Mouse (Mus musculus) midbrain, postnatal 0 days (tissue): ENCODE measurements at regions not wholly inside any gene's neighbourhood (a gene's known extent, or its start where the extent isn't known, plus 50 kb on each side); places are given as distances from the start of the nearest gene placed in this dataset.

Source experiments
- ATAC-seq: fragments of 200-750 bp; cut with Nextera tagmentation; 2 replicates; pipeline ENCODE4 v1.8.0; 2017; ENCODE audit warnings: moderate number of reproducible peaks, mild to moderate bottlenecking, moderate TSS enrichment, moderate library complexity; ENCODE audit not compliant: low FRiP score
- DNase-seq: peaks from one replicate; pipeline ENCODE4 v3.0.0-alpha.2; 2015; ENCODE audit warnings: low spot score
- H3K27ac ChIP-seq: fragments of 300-500 bp; sonication (generic); 2 replicates; pipeline ENCODE4 v1.5.1; 2014; ENCODE audit warnings: low read depth, mild to moderate bottlenecking, low read length, mixed read lengths
- H3K27me3 ChIP-seq: fragments of 300-500 bp; sonication (generic); 2 replicates; pipeline ENCODE4 v1.6.1; 2014; ENCODE audit warnings: low read length, control low read depth, mixed read lengths; ENCODE audit not compliant: insufficient read depth
- H3K36me3 ChIP-seq: fragments of 300-500 bp; sonication (generic); 2 replicates; pipeline ENCODE4 v1.6.1; 2014; ENCODE audit warnings: low read length, control low read depth, mixed read lengths; ENCODE audit not compliant: insufficient read depth
- H3K4me1 ChIP-seq: fragments of 300-500 bp; sonication (generic); 2 replicates; pipeline ENCODE4 v1.6.1; 2014; ENCODE audit warnings: mild to moderate bottlenecking, control low read depth, antibody characterized with exemption, low read length, mixed read lengths; ENCODE audit not compliant: insufficient read depth
- H3K4me2 ChIP-seq: fragments of 300-500 bp; sonication (generic); 2 replicates; pipeline ENCODE4 v1.6.1; 2014; ENCODE audit warnings: low read depth, mild to moderate bottlenecking, low read length, mixed read lengths; ENCODE audit not compliant: poor library complexity, severe bottlenecking
- H3K4me3 ChIP-seq: fragments of 300-500 bp; sonication (generic); 2 replicates; pipeline ENCODE4 v1.5.1; 2014; ENCODE audit warnings: low read depth, mild to moderate bottlenecking, low read length, moderate library complexity
- H3K9ac ChIP-seq: fragments of 300-500 bp; sonication (generic); replicated peaks from 2 replicates; pipeline ENCODE4 v1.6.1; 2014; ENCODE audit warnings: mild to moderate bottlenecking, low read length, moderate library complexity, mixed read lengths; ENCODE audit not compliant: poor library complexity, severe bottlenecking
- H3K9me3 ChIP-seq: fragments of 300-500 bp; sonication (generic); 2 replicates; pipeline ENCODE4 v1.6.1; 2016; ENCODE audit warnings: low read length, control low read depth
- CTCF ChIP-seq: IDR thresholded peaks from 2 replicates; pipeline ENCODE4 v1.5.1; 2016; ENCODE audit warnings: antibody characterized with exemption, mild to moderate bottlenecking
- WGBS: fragments of 180-500 bp; shearing (Covaris S2); extraction: QIAGEN DNeasy Blood & Tissue Kit; methylation state at CpG from one replicate; pipeline ENCODE4 v1.1.7; 2014; 5-methylcytosine and 5-hydroxymethylcytosine counted together

- ATAC-seq = no peak; the same call in 1 of the 2 replicates
Measured at GRCm38 (mm10) chr6:14585827-14586226, 169.2 kb downstream of the Ppp1r3a start.

DNA sequence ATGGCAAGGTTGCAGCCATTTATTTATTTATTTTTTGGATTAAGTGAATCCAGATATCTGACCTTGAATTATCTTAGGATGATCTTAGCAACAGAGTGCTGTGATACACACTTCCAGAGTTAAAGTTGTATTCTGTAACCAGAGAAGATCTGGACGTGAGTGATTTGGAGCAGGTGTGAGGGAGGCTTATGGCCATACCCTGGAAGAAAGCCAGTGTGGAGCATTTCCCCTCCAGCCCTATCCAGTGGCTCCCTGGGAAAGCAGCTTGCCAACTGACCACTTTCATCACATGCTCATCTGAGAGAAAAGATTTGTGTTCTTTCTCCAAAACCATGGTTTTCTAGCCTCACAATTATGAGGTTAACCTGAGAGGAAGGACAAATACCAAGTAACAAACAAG is 171.2 kb downstream of the Ppp1r3a start:
- ATAC-seq = no peak
- peak; percentile 7 for DNase-seq
- 68% methylated on average over 1 of the region's 1 CpGs for WGBS
- Histone ChIP-seq H3K4me1 (no peaks in the 10 kb centered on the region), H3K36me3 (no peaks in the 10 kb centered on the region), H3K9me3 (no peaks in the 10 kb centered on the region), H3K9ac (no peak overlapping the region), H3K27me3 (no peaks in the 10 kb centered on the region), H3K4me3 (no peak overlapping the region), H3K4me2 (no peak overlapping the region), H3K27ac (no peak overlapping the region)
- no peak for TF ChIP-seq CTCF

More at GRCm38 (mm10) chr6:14585827-14586226, 169.2 kb downstream of the Ppp1r3a start:
- Histone ChIP-seq H3K4me2 (no peak overlapping the region), H3K27me3 (no peaks in the 10 kb centered on the region), H3K27ac (no peak overlapping the region), H3K4me3 (no peak overlapping the region), H3K4me1 (no peaks in the 10 kb centered on the region), H3K9ac (no peak overlapping the region), H3K9me3 (no peaks in the 10 kb centered on the region), H3K36me3 (no peaks in the 10 kb centered on the region)
- peak; percentile 83 for TF ChIP-seq CTCF
- WGBS = 22% methylated on average over 1 of the region's 1 CpGs
- peak; percentile 72 for DNase-seq

GRCm38 (mm10) chr6:14574607-14575006 is 180.5 kb downstream of the Ppp1r3a start:
- no peak for DNase-seq
- WGBS = 81% methylated on average over 3 of the region's 3 CpGs
- Histone ChIP-seq H3K27ac (no peak overlapping the region), H3K4me1 (no peaks in the 10 kb centered on the region), H3K9ac (no peak overlapping the region), H3K4me3 (no peak overlapping the region), H3K4me2 (no peak overlapping the region), H3K27me3 (no peaks in the 10 kb centered on the region), H3K9me3 (no peaks in the 10 kb centered on the region), H3K36me3 (no peaks in the 10 kb centered on the region)
- no peak for TF ChIP-seq CTCF
- no peak for ATAC-seq

GRCm38 (mm10) chr6:14573001-14573400 is 182.1 kb downstream of the Ppp1r3a start:
- Histone ChIP-seq H3K36me3 (no peaks in the 10 kb centered on the region), H3K27ac (no peak overlapping the region), H3K9ac (no peak overlapping the region), H3K4me3 (no peak overlapping the region), H3K27me3 (no peaks in the 10 kb centered on the region), H3K9me3 (no peaks in the 10 kb centered on the region), H3K4me1 (no peaks in the 10 kb centered on the region), H3K4me2 (no peak overlapping the region)
- no peak for TF ChIP-seq CTCF
- ATAC-seq (no peak), DNase-seq (no peak)
- 38% methylated on average over 2 of the region's 2 CpGs for WGBS

GRCm38 (mm10) chr6:14540333-14540732 is 214.7 kb downstream of the Ppp1r3a start:
- 89% methylated on average over 5 of the region's 5 CpGs for WGBS
- no peak for TF ChIP-seq CTCF
- no peak overlapping the region for H3K9ac ChIP-seq
- H3K36me3 ChIP-seq = no peaks in the 10 kb centered on the region
- no peaks in the 10 kb centered on the region for H3K4me1 ChIP-seq
- H3K27ac ChIP-seq = no peak overlapping the region
- H3K4me3 ChIP-seq = no peak overlapping the region
- no peaks in the 10 kb centered on the region for H3K27me3 ChIP-seq
- H3K9me3 ChIP-seq = no peaks in the 10 kb centered on the region
- ATAC-seq (no peak), DNase-seq (no peak)
- no peak overlapping the region for H3K4me2 ChIP-seq

DNA sequence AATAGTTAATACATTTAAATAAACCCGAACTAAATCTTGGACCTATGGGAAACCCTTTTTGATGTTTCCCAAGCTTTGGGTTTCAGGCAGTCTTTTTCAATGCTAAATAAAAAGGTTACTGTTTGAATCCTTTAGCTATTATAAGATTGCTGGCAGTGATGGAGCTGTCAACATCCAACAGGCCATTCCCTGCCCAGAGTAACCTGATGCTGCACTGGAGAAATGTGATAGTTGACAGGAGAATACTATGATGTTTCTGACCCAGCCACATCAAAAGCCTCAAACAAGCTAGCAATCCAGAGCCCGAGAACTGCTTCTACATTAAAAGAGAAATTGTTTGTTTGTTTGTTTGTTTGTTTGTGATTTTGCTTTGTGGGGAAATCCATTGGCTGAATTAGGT is 226.0 kb downstream of the Ppp1r3a start:
- no peak for TF ChIP-seq CTCF
- no peak for DNase-seq
- H3K4me1 ChIP-seq = no peaks in the 10 kb centered on the region

More for the DNA sequence above, 226.0 kb downstream of the Ppp1r3a start:
- H3K36me3 ChIP-seq = no peaks in the 10 kb centered on the region
- ATAC-seq = no peak
- H3K27ac ChIP-seq = no peak overlapping the region
- WGBS = 33% methylated on average over 2 of the region's 2 CpGs
- H3K4me2 ChIP-seq = no peak overlapping the region
- H3K4me3 ChIP-seq = no peak overlapping the region
- H3K9ac ChIP-seq = no peak overlapping the region
- H3K9me3 ChIP-seq = no peaks in the 10 kb centered on the region
- no peaks in the 10 kb centered on the region for H3K27me3 ChIP-seq
